Mouse (Mus musculus): ENCODE data around the gene Pagr1a.
A peak's percentile ranks its signal among the peaks of the same experiment; 100 is the strongest.

Pagr1a gene

GRCm38 (mm10) chr7:127020491-127020890, 3.3 kb upstream of the Pagr1a start:
- no peak for DNase-seq

GRCm38 (mm10) chr7:127020031-127020430, 2.9 kb upstream of the Pagr1a start:
- DNase-seq: no peak

- no peak for DNase-seq
Measured at GRCm38 (mm10) chr7:127019306-127019960, 2.3 kb upstream of the Pagr1a start.

- DNase-seq: no peak
Measured at GRCm38 (mm10) chr7:127018416-127019305, 1.5 kb upstream of the Pagr1a start.

GRCm38 (mm10) chr7:127017950-127018345, 796 bp upstream of the Pagr1a start:
- DNase-seq: no peak

GRCm38 (mm10) chr7:127016486-127016938, 640 bp downstream of the Pagr1a start:
- DNase-seq: peak; percentile 70 to 79

GRCm38 (mm10) chr7:127016481-127016485, 869 bp downstream of the Pagr1a start, which contains the start of gene Pagr1b:
Gene Pagr1b, minus strand, starts transcription at chr7:127016484.
- DNase-seq: no peak

- peak; percentile 77 to 79 for DNase-seq
Measured at GRCm38 (mm10) chr7:127016081-127016480, 1.1 kb downstream of the Pagr1a start.

- no peak for DNase-seq
Measured at GRCm38 (mm10) chr7:127014993-127015392, 2.2 kb downstream of the Pagr1a start.

GRCm38 (mm10) chr7:127014320-127014719, 2.8 kb downstream of the Pagr1a start, which contains the start of gene Mvp:
Gene Mvp, minus strand, starts transcription at chr7:127014621.
- DNase-seq: peak; percentile 87 to 88

- no peak for DNase-seq
Measured at GRCm38 (mm10) chr7:127013385-127013784, 3.8 kb downstream of the Pagr1a start.

- DNase-seq: no peak
Measured at GRCm38 (mm10) chr7:127012845-127013244, 4.3 kb downstream of the Pagr1a start.

GRCm38 (mm10) chr7:127012374-127012773, 4.8 kb downstream of the Pagr1a start:
- no peak for DNase-seq

GRCm38 (mm10) chr7:127011717-127012116, 5.4 kb downstream of the Pagr1a start:
- no peak for DNase-seq

- no peak for DNase-seq
Measured at GRCm38 (mm10) chr7:127011051-127011450, 6.1 kb downstream of the Pagr1a start.

GRCm38 (mm10) chr7:127009307-127010085, 7.7 kb downstream of the Pagr1a start:
- no peak for DNase-seq

GRCm38 (mm10) chr7:127008239-127009019, 8.7 kb downstream of the Pagr1a start:
- peak; percentile 51 to 60 for DNase-seq

- DNase-seq: no peak
Measured at GRCm38 (mm10) chr7:127007313-127008024, 9.7 kb downstream of the Pagr1a start.

GRCm38 (mm10) chr7:127004122-127004875, 12.9 kb downstream of the Pagr1a start:
- DNase-seq: no peak

- DNase-seq: no peak
Measured at GRCm38 (mm10) chr7:127003620-127004019, 13.5 kb downstream of the Pagr1a start.

GRCm38 (mm10) chr7:126999568-126999967, 17.6 kb downstream of the Pagr1a start:
- no peak for DNase-seq
